Mouse (Mus musculus): ENCODE measurements around the gene Cyth3.

The Cyth3 gene

GRCm38 (mm10) chr5:143616116-143616515 lies 6.1 kb upstream of the Cyth3 start:
- no peak for DNase-seq (ENCODE audit: low spot score in 2 of 2)

DNA sequence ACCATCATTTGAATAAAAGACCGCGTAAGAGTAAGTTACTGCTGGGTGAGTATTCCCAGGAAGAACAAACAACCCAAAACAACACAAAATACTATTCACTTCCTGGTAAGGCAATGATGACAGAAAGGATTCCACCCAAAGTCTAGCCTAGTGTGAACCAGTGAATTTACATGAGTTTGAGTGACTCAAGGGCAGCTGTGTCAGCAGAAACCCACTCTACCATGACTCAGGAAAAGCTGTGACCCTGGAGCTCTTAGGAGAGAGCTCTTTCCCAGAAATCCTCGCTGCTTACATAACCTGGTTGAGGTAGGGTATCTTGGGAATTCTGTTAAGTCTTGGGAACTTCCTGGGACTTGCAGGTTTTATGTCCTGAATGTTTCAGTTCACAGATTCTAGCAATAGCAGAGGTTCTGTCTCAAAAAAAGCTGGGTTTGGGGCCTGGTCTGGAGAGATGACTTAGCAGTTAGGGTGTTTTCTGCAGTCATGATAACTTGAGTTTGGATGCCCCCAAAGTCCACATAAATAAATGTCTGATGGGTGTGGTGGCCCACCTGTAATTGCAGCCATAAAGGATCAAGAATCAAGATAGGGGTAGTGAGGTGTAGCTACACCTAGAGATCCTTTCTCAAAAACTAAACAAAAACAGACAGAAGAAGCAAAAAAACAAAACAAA lies 5.5 kb upstream of the Cyth3 start:
- no peak for DNase-seq (ENCODE audit: low spot score in 2 of 2)

- no peak for DNase-seq (ENCODE audit: low spot score in 2 of 2)
Measured at GRCm38 (mm10) chr5:143617487-143618209, 4.6 kb upstream of the Cyth3 start.

DNA sequence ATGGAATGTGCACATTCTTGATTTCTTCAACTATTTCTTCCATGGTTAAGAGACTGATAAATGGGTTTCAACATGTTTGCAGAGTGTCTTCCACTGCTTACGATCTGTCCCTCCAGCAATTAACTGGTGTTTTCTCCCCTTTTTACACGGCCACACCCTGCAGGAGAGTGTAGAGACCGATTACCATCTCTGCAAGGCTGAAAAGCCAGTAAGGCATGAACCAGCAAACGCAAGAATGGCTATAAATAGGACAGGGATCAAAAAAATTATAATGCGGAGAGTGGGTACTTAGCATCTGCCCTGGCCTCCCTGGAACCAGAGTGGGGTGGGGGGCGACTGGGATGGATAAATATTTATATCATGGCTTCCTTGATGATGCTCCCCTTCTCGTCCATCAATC lies 3.7 kb upstream of the Cyth3 start:
- DNase-seq (ENCODE audit: low spot score in 2 of 2) = no peak

DNA sequence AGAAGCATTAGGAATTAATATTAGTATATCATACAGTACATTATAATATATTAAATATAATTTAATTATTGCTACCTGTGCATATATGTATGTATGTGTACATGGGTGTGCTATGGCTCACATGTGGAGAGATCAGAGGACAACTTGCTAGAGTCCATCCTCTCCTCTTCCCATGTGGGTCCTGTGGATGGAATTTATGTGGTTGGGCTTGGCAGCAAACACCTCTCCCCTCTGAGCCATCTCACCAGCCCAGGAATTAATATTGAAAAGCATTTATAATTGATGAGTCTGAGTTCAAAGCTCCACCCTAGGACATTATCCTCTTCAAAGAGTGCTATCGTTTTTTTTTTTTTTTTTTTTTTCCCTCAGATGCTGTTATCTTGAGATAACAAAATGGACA lies 2.1 kb upstream of the Cyth3 start:
- no peak for DNase-seq (ENCODE audit: low spot score in 2 of 2)

GRCm38 (mm10) chr5:143620941-143621340 lies 1.3 kb upstream of the Cyth3 start:
- no peak for DNase-seq (ENCODE audit: low spot score in 2 of 2)

DNA sequence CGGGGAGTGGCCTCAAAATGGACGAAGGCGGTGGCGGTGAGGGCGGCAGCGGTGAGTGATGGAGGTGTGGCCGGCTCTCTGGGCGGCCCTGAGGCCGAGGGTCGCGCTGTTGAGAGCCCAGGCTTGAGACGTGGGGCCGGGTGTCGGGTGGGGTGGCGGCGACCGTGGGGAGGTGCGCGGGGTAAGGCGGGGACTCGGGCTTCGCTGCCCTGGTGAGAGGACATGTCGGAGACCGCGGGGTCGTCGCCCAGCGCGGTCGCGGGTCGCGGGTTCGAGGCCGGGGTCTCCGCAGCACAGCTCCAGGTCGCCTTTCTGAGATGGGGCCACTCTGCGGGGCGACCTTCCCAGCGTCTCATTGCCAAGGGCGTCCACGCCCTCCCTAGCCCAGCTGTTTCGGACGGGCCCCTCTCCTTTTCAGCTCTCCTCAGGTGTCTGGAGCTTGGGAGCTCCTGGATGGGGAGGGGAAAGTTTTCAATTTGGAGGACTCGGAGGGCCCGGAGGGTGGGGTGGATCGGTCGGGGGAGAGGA lies 440 bp downstream of the Cyth3 start:
- no peak for DNase-seq (ENCODE audit: low spot score in 2 of 2)

GRCm38 (mm10) chr5:143623356-143624295 lies 1.4 kb downstream of the Cyth3 start:
- no peak for DNase-seq (ENCODE audit: low spot score in 2 of 2)

DNA sequence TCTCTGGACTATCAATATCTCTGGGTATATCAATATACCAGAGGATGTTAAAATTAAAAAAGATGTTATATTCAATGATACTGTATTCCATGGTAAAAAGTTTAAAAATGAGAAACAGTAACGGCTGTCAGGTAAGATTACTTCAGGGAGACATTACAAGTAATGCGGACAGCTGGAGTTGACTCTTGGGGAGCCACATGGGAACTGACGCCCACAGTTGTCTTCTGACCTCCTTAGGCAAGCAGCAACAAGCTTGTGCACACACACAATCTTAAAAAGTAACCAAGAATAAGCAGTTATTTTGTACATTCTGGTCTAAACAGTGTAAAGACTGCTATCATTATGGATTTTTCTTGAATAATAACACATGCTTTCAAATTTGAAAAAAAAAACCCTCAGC lies 2.2 kb downstream of the Cyth3 start:
- no peak for DNase-seq (ENCODE audit: low spot score in 2 of 2)

- DNase-seq (ENCODE audit: low spot score in 2 of 2) = peak in 1 of 2 experiments; percentile 26
Measured at GRCm38 (mm10) chr5:143625497-143625896, 3.2 kb downstream of the Cyth3 start.

DNA sequence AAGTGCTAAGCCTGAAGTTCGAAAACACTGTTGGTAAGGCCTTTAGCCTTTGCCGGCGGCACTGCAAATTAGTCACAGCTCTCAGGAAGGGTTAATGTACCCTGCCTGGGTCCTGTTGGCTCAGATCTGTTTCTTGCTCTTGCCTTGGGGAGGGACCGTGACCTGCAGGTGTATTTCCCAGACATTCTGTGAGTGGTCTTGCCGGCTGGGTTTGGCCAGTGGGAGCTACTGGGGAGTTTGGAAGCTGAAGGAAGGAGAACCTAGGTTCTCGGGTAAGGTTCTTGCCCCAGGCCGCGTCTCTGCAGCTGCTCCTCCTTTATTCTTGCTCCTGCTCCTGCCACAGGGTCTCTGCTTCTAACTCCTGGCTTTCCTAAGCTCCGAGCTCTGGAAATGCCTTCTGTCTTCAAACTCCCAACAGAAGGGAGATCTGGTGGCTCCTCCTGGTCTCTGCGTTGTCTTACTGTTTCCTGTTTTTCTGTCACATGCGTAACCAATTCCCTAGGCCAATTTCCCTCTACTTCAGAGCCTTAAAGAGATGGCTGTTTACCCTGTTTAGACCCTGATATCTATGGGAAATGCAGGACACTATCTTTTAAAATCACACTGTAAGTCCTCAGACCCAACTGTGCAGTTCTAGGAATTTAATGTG lies 3.8 kb downstream of the Cyth3 start:
- DNase-seq (ENCODE audit: low spot score in 2 of 2) = peak in 1 of 2 experiments; percentile 33

DNA sequence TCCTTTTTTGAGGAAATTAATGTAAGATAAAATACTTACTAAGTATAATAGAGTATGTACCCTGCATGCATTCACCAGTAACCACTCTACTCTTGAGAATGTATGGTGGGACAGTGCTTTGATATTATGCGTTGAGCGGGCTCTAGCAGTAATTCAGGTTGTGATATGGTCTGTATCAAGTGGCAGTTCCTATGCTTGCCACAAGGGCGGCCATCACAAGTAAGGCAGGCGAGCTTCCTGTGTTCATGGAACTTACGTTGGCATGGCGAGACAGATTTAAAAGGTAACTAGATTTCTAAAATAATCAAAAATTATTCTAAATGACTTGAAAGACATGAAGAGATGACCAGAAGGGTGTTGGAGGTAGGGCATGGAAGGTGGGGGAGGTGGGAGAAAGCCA lies 5.3 kb downstream of the Cyth3 start:
- no peak for DNase-seq (ENCODE audit: low spot score in 2 of 2)

DNA sequence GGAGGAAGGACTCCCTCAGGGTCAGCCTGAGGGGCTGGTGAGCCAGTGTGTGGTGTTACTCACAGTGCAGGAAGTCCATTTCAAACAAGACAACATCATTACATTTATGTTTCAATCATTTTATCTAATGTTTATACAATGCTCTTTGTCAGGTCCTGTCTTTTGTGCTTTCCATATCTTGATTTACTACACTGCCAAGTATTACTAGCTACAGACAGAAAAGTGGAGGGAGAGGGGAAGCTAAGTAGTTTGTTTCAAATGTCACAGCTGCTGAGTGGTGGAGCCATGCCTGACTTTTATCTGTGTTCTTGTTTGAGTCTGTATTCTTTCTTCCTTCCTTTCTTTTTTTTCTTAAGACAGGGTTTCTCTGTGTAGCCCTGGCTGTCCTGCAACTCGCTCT lies 5.7 kb downstream of the Cyth3 start:
- no peak for DNase-seq (ENCODE audit: low spot score in 2 of 2)

DNA sequence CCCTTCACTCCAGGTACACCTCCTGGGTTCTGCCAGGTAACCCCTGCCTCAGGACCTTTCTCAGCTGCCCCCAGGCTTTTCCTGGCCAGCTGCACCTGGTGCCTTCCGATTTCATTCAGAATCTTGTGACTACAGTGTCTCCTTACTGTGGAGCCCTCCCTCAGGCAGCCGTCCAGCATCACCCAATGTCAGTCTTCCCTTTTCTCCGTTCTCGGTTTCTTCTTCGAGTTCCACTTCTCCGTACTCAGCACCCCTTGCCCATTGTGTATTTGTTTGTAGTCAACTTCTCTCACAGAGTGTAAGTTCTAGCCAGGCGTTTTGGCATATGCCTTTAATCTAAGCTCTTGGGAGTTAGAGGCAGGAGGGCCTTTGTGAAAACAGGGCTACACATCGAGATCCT lies 7.4 kb downstream of the Cyth3 start:
- no peak for DNase-seq (ENCODE audit: low spot score in 2 of 2)

DNA sequence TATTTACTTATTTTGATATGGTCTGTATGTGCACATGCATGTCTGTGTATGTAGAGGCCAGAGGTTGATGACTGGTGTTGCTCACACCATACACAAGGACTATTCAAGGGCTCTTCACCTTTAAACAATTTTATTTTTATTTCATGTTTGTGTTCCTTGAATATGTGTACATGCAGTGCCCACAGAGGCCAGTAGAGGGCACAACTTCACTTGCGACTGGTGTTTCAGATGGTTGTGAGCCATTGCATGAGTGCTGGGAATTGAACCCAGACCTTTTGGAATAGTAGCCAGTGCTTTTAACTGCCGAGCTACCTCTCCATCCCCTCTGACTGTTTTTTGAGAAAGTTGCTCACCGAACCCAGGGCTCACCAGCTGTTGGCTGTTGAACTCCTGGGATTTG lies 8.0 kb downstream of the Cyth3 start:
- DNase-seq (ENCODE audit: low spot score in 2 of 2) = no peak

DNA sequence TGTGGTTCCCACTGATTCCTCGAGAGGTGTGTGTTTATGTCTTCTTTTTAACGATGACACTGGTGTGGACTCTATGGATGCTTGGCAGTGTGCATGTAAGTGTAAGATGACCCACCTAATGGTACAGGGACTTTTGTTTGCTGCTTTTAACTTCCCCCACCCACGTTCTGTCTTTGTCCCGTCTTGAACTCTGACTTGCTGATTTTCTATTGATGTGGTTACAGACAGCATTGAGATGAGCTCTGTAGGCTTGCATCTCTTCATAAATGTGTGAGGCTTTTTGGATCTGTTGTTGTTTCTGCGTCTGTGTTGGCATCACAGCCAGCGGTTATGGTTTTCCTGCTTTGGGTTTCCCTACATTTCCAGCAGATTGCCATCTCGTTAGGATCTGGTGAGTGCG lies 8.5 kb downstream of the Cyth3 start:
- no peak for DNase-seq (ENCODE audit: low spot score in 2 of 2)

- DNase-seq (ENCODE audit: low spot score in 2 of 2) = no peak
Measured at GRCm38 (mm10) chr5:143631559-143631958, 9.3 kb downstream of the Cyth3 start.

- DNase-seq (ENCODE audit: low spot score in 2 of 2) = no peak
Measured at GRCm38 (mm10) chr5:143632674-143633557, 10.7 kb downstream of the Cyth3 start.

GRCm38 (mm10) chr5:143633558-143633871 lies 11.3 kb downstream of the Cyth3 start:
- no peak for DNase-seq (ENCODE audit: low spot score in 2 of 2)

DNA sequence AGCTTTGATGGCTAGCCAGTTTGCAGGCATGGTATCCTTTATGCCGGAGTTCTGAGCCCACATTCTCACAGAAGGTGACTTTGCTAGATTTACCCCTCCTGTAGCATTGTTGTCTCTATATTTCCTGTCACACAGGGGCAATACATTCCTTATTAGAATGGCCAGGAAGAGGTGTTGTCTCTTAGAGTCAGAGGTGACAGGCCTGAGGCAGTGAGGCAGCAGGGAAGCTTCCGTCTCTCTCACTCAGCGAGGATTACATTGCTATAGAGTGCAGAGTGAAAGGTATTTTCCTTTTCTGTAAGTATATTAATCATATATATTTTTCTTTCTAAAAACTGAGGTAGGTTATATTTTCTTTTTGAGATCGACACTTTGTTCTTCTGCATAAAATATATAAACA lies 11.6 kb downstream of the Cyth3 start:
- DNase-seq (ENCODE audit: low spot score in 2 of 2) = no peak
